Mouse (Mus musculus): ENCODE data around the gene Kcnj10. TPM values are rescaled to one million over a fixed set of nuclear protein-coding genes. Genes with fewer than 3 reads are reported as not detected.
A peak's percentile ranks its signal among the peaks of the same experiment; 100 is the strongest.

Gene Kcnj10
- polyA plus RNA-seq (2012; rRNA removed) = 17.0 and 17.1 TPM in 2 replicates

GRCm38 (mm10) chr1:172340729-172341321 lies at the start of gene Kcnj10:
Gene Kcnj10 (plus strand): TSS chr1:172341210.
- no peaks in the 10 kb centered on the region for H3K27me3 ChIP-seq (replicated peaks; ENCODE audit: control insufficient read depth, insufficient read depth, low read length)
- DNase-seq = peak; percentile 84
- WGBS = 1% methylated on average over 38 of the region's 38 CpGs
- no peaks in the 10 kb centered on the region for H3K4me1 ChIP-seq (ENCODE audit: control insufficient read depth, insufficient read depth, low read length)
- peak within 1 kb of the TSS; percentile 81 for H3K27ac ChIP-seq (ENCODE audit: insufficient read depth, low read depth, low read length)
- H3K4me3 ChIP-seq (ENCODE audit: insufficient read depth, low read depth, low read length) = peak within 1 kb of the TSS; percentile 50
- no peaks in the 10 kb centered on the region for H3K36me3 ChIP-seq (ENCODE audit: control insufficient read depth, insufficient read depth, low read length)
- TF ChIP-seq CTCF (conservative IDR thresholded peaks at IDR 0.05; ENCODE audit: insufficient read depth, insufficient read length, low read depth, low read length) (no peak), POLR2A (IDR thresholded peaks at IDR 0.05; ENCODE audit: low read depth, low read length) (no peak)

GRCm38 (mm10) chr1:172292880-172293279 lies 48.1 kb upstream of the Kcnj10 start:
- H3K36me3 ChIP-seq (ENCODE audit: control insufficient read depth, insufficient read depth, low read length) = no peaks in the 10 kb centered on the region
- H3K27me3 ChIP-seq (replicated peaks; ENCODE audit: control insufficient read depth, insufficient read depth, low read length) = no peaks in the 10 kb centered on the region
- no peak for DNase-seq
- no peak overlapping the region for H3K27ac ChIP-seq (ENCODE audit: insufficient read depth, low read depth, low read length)
- no peak overlapping the region for H3K4me3 ChIP-seq (ENCODE audit: insufficient read depth, low read depth, low read length)
- H3K4me1 ChIP-seq (ENCODE audit: control insufficient read depth, insufficient read depth, low read length) = no peaks in the 10 kb centered on the region
- no peak for TF ChIP-seq CTCF (conservative IDR thresholded peaks at IDR 0.05; ENCODE audit: insufficient read depth, insufficient read length, low read depth, low read length)
- no peak for TF ChIP-seq POLR2A (IDR thresholded peaks at IDR 0.05; ENCODE audit: low read depth, low read length)
- 76% methylated on average over 2 of the region's 2 CpGs for WGBS

- Histone ChIP-seq H3K4me3 (ENCODE audit: insufficient read depth, low read depth, low read length) (no peak overlapping the region), H3K4me1 (ENCODE audit: control insufficient read depth, insufficient read depth, low read length) (no peaks in the 10 kb centered on the region), H3K27ac (ENCODE audit: insufficient read depth, low read depth, low read length) (no peak overlapping the region), H3K36me3 (ENCODE audit: control insufficient read depth, insufficient read depth, low read length) (no peaks in the 10 kb centered on the region), H3K27me3 (replicated peaks; ENCODE audit: control insufficient read depth, insufficient read depth, low read length) (no peaks in the 10 kb centered on the region)
- no peak for DNase-seq
- WGBS = 90% methylated on average over 11 of the region's 11 CpGs
- no peak for TF ChIP-seq POLR2A (IDR thresholded peaks at IDR 0.05; ENCODE audit: low read depth, low read length)
- no peak for TF ChIP-seq CTCF (conservative IDR thresholded peaks at IDR 0.05; ENCODE audit: insufficient read depth, insufficient read length, low read depth, low read length)
These were observed 47.6 kb upstream of the Kcnj10 start for GRCm38 (mm10) chr1:172293449-172293848.

GRCm38 (mm10) chr1:172295751-172296197 lies 45.2 kb upstream of the Kcnj10 start:
- H3K36me3 ChIP-seq (ENCODE audit: control insufficient read depth, insufficient read depth, low read length) = no peaks in the 10 kb centered on the region
- TF ChIP-seq POLR2A (IDR thresholded peaks at IDR 0.05; ENCODE audit: low read depth, low read length) (no peak), CTCF (conservative IDR thresholded peaks at IDR 0.05; ENCODE audit: insufficient read depth, insufficient read length, low read depth, low read length) (no peak)
- no peak for DNase-seq
- H3K27ac ChIP-seq (ENCODE audit: insufficient read depth, low read depth, low read length) = no peak overlapping the region
- H3K27me3 ChIP-seq (replicated peaks; ENCODE audit: control insufficient read depth, insufficient read depth, low read length) = no peaks in the 10 kb centered on the region
- 80% methylated on average over 4 of the region's 4 CpGs for WGBS
- H3K4me1 ChIP-seq (ENCODE audit: control insufficient read depth, insufficient read depth, low read length) = no peaks in the 10 kb centered on the region; the same call in 1 of the 2 replicates
- H3K4me3 ChIP-seq (ENCODE audit: insufficient read depth, low read depth, low read length) = no peak overlapping the region

GRCm38 (mm10) chr1:172296816-172297510 lies 44.0 kb upstream of the Kcnj10 start:
- Histone ChIP-seq H3K4me1 (ENCODE audit: control insufficient read depth, insufficient read depth, low read length) (no peaks in the 10 kb centered on the region; the same call in 1 of the 2 replicates), H3K36me3 (ENCODE audit: control insufficient read depth, insufficient read depth, low read length) (no peaks in the 10 kb centered on the region), H3K27ac (ENCODE audit: insufficient read depth, low read depth, low read length) (no peak overlapping the region), H3K4me3 (ENCODE audit: insufficient read depth, low read depth, low read length) (no peak overlapping the region), H3K27me3 (replicated peaks; ENCODE audit: control insufficient read depth, insufficient read depth, low read length) (no peaks in the 10 kb centered on the region)
- TF ChIP-seq POLR2A (IDR thresholded peaks at IDR 0.05; ENCODE audit: low read depth, low read length) (no peak), CTCF (conservative IDR thresholded peaks at IDR 0.05; ENCODE audit: insufficient read depth, insufficient read length, low read depth, low read length) (no peak)
- WGBS = 80% methylated on average over 6 of the region's 6 CpGs
- DNase-seq = no peak

- Histone ChIP-seq H3K36me3 (ENCODE audit: control insufficient read depth, insufficient read depth, low read length) (no peaks in the 10 kb centered on the region), H3K4me3 (ENCODE audit: insufficient read depth, low read depth, low read length) (peak within 1 kb of the TSS; percentile 30), H3K27ac (ENCODE audit: insufficient read depth, low read depth, low read length) (no peak within 1 kb of the TSS), H3K4me1 (ENCODE audit: control insufficient read depth, insufficient read depth, low read length) (no peaks in the 10 kb centered on the region; the same call in 1 of the 2 replicates), H3K27me3 (replicated peaks; ENCODE audit: control insufficient read depth, insufficient read depth, low read length) (no peaks in the 10 kb centered on the region)
- WGBS = 29% methylated on average over 16 of the region's 16 CpGs
- DNase-seq = no peak
- TF ChIP-seq CTCF (conservative IDR thresholded peaks at IDR 0.05; ENCODE audit: insufficient read depth, insufficient read length, low read depth, low read length) (no peak), POLR2A (IDR thresholded peaks at IDR 0.05; ENCODE audit: low read depth, low read length) (no peak)
These were observed 43.1 kb upstream of the Kcnj10 start, which contains the start of gene Atp1a2 for GRCm38 (mm10) chr1:172297611-172298537. Gene Atp1a2 (minus strand): TSS chr1:172298064.
